Mouse (Mus musculus) erythroblast, embryonic 14.5 days (primary cell): ENCODE data around the gene Pycr1.

Source experiments
- GATA1 ChIP-seq: IDR thresholded peaks from 2 replicates; pipeline ENCODE4 v1.6.1; 2012; ENCODE audit warnings: low read length, inconsistent platforms, mixed read lengths
- TAL1 ChIP-seq: IDR thresholded peaks from 3 replicates; pipeline ENCODE4 v1.6.1; 2012; ENCODE audit warnings: low read length, inconsistent platforms, mixed read lengths

DNA sequence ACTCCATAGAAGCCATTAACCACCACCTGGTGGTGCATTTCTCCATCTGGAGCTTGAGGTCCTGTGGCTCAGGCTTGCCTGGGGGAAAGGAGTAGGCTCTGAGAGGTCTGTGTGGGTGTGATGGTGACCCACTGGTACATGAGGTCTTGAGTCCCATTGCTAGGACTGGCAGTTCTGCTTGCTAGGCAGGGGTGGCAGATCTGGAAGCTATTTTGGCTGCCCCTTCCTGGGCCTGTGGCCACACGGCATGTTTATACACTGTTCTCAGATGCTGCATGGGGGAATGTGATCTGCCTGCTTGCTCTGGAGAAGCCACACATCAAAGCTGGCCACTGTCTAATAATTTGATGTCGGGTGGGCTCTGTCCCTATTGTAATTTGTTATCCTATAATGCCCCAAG lies 40.5 kb upstream of the Pycr1 start:
- TF ChIP-seq GATA1, result no peak
- TF ChIP-seq TAL1, result no peak
